Mouse (Mus musculus) naive thymus-derived CD4-positive, alpha-beta T cell, adult 5 months (primary cell): ENCODE measurements around the gene Olfr167. TPM values are rescaled to one million over a fixed set of nuclear protein-coding genes. Genes with fewer than 3 reads are reported as not detected.

Experiments used
- polyA plus RNA-seq: library from polyadenylated mRNA; unstranded; fragments of 100-300 nt; shearing (Covaris generic); gene quantifications from one replicate; pipeline ENCODE4 v1.2.1, GENCODE M21; 2017

Olfr167 gene
- polyA plus RNA-seq, result not detected

DNA sequence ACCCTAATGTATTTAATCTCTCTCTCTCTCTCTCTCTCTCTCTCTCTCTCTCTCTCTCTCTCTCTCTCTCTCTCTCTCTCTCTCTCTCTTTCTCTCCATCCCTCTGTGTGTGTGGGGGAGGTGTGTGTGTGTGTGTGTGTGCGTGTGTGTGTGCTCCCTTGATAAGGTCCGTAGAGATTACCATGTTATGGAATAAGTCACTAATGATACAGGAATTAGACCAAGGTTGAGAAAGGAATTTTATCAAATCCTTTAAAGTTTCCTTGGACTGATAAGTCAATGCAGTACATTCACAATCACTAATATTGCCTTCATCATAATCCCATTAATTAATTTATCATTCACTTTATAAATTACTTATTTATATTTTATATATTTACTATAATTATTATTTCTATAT, at the start of gene Olfr167:
TSS of gene Olfr167 (minus strand) at position 101 of the 400 bp plus-strand sequence.

DNA sequence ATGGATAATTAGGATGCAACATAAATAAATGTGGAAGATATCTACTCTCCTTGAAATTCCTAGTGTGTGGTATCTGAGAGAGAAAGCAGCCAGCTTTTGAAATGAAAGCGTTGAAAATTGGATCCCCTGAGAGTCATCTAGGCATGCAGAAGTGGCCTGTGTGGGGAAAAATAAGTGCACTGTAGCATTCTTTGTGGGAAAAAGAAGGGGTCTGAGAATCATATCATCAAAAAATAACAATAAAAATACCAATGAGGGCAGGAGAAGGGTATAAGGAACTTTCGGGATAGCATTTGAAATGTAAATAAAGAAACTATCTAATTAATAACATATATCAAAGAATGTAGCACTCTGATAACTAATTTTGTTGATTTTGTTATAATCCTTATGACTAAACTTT, 49.6 kb upstream of the Olfr167 start, which contains the start of gene Olfr169:
TSS of gene Olfr169 (minus strand) at position 101 of the 400 bp plus-strand sequence.

DNA sequence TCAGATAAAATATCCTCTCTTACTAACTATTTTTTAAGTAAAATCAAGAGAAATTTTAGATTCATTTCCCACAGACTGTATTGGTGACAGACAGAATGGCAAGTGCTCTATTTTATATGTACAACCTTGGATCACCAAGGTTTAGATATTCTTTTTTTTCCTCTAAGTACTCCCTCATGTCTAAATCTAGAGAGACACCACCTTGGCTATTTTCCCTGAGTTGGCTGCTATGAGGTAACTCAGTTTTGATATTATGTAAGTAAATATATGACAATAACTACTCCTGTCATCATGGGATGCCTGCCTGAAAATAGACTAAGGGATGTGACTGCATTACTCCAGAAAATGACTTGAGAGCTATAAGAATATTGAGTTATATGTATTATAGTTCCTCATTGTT, 13.4 kb upstream of the Olfr167 start, which contains the start of gene Olfr168:
TSS of gene Olfr168 (minus strand) at position 101 of the 400 bp plus-strand sequence.

DNA sequence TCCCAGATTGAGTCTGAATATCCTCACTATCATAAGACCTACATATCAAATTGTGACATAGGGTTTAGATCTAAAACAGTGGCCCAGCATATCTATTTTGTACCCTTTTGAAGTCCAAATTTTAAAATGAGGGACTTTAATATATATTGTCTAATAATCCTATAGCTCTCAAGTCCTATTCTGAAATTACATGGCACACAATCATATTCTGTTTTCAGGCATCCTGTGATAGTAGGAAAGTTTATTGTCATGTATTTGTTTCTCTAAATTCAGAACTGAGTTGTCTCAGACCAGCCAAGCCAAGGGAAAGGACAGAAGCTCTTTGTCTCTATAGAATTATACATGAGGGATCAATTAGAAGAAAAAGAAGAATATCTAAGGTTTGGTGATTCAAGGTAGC, 38.7 kb downstream of the Olfr167 start, which contains the start of gene Olfr166:
TSS of gene Olfr166 (plus strand) at position 301 of the 400 bp plus-strand sequence.

Other genes starting within 250 kb of the Olfr167 start
- not detected for gene Olfr164, start 208.2 kb downstream of the Olfr167 start, polyA plus RNA-seq
- not detected for gene Olfr165, start 99.1 kb downstream of the Olfr167 start, polyA plus RNA-seq
- gene Olfr166, start 38.6 kb downstream of the Olfr167 start, polyA plus RNA-seq, result not detected
- gene Olfr168, start 13.3 kb upstream of the Olfr167 start, polyA plus RNA-seq, result not detected
- gene Olfr169, start 49.5 kb upstream of the Olfr167 start, polyA plus RNA-seq, result not detected
- not detected for gene Olfr170, start 89.6 kb upstream of the Olfr167 start, polyA plus RNA-seq
- not detected for gene Olfr171, start 107.7 kb upstream of the Olfr167 start, polyA plus RNA-seq
- not detected for gene Lamp3, start 184.1 kb upstream of the Olfr167 start, polyA plus RNA-seq
- gene B3gnt5, start 237.9 kb upstream of the Olfr167 start, polyA plus RNA-seq, result 3.7 TPM